Mouse (Mus musculus) cerebellum, adult 2 months (tissue): ENCODE results near the gene Tmem220. TPM values are rescaled to one million over a fixed set of nuclear protein-coding genes. Genes with fewer than 3 reads are reported as not detected.
"Not testable (repeated sequence)": the region's sequence is repeated elsewhere in the genome, so short reads cannot be mapped to it uniquely, and the experiment has no call there.

Experiments
- DNase-seq, 2 experiments: peaks; one replicate each; pipeline ENCODE4 v3.0.0; 2021
- H3K27ac ChIP-seq: fragments of 200-500 bp; 2 replicates; pipeline ENCODE4 v1.5.1; 2012; ENCODE audit warnings: low read length, control low read depth, inconsistent platforms; ENCODE audit not compliant: insufficient read depth
- H3K27me3 ChIP-seq: fragments of 200-500 bp; 2 replicates; pipeline ENCODE4 v1.6.1; 2012; ENCODE audit warnings: inconsistent platforms, mild to moderate bottlenecking, low read length, moderate library complexity; ENCODE audit not compliant: control insufficient read depth, insufficient read depth
- H3K4me1 ChIP-seq: fragments of 200-500 bp; 2 replicates; pipeline ENCODE4 v1.6.1; 2011; ENCODE audit warnings: low read length; ENCODE audit not compliant: control insufficient read depth, insufficient read depth
- H3K4me3 ChIP-seq: fragments of 200-500 bp; replicated peaks from 2 replicates; pipeline ENCODE3; 2011; ENCODE audit warnings: mild to moderate bottlenecking, low read depth, low read length, control low read depth; ENCODE audit not compliant: insufficient read depth
- CTCF ChIP-seq: fragments of 200-500 bp; IDR thresholded peaks from 2 replicates; pipeline ENCODE4 v1.5.1; 2011; ENCODE audit warnings: low read depth, mild to moderate bottlenecking, control low read depth, low read length, moderate library complexity, borderline replicate concordance; ENCODE audit not compliant: insufficient read depth
- POLR2A ChIP-seq: fragments of 200-500 bp; IDR thresholded peaks from 2 replicates; pipeline ENCODE4 v1.6.1; 2011; ENCODE audit warnings: low read length, control low read depth, borderline replicate concordance; ENCODE audit not compliant: insufficient read depth
- WGBS: fragments of 180-500 bp; shearing (Covaris S2); methylation state at CpG from one replicate; pipeline ENCODE4 v1.1.7; 2018; 5-methylcytosine and 5-hydroxymethylcytosine counted together
- polyA plus RNA-seq: library from polyadenylated mRNA; depleted of rRNA; stranded (reverse); fragments of >200 nt; gene quantifications from 2 replicates; pipeline ENCODE4 v1.2.3, GENCODE M21; 2012

Tmem220 gene
- polyA plus RNA-seq, 1 experiment, result 0.75 TPM

- TF ChIP-seq POLR2A (no peak), CTCF (no peak)
- H3K27me3 ChIP-seq, result no peaks in the 10 kb centered on the region
- no peak overlapping the region for H3K4me3 ChIP-seq
- H3K27ac ChIP-seq, result no peak overlapping the region
- WGBS, result 92% methylated on average over 4 of the region's 4 CpGs
- DNase-seq, result no peak
- H3K4me1 ChIP-seq, result peaks cover 7% of the 10 kb centered on the region
These were observed 16.4 kb upstream of the Tmem220 start for GRCm38 (mm10) chr11:67008528-67008927.

- WGBS, result 11% methylated on average over 8 of the region's 8 CpGs
- no peak for TF ChIP-seq CTCF
- no peak for TF ChIP-seq POLR2A
- Histone ChIP-seq H3K4me1 (peaks cover 7% of the 10 kb centered on the region), H3K4me3 (no peak overlapping the region), H3K27me3 (no peaks in the 10 kb centered on the region), H3K27ac (no peak overlapping the region)
- DNase-seq, result no peak
These were observed 14.5 kb upstream of the Tmem220 start for GRCm38 (mm10) chr11:67010430-67010829.

GRCm38 (mm10) chr11:67011635-67012034 lies 13.3 kb upstream of the Tmem220 start:
- WGBS, result 82% methylated on average over 4 of the region's 4 CpGs
- Histone ChIP-seq H3K27ac (no peak overlapping the region), H3K27me3 (no peaks in the 10 kb centered on the region), H3K4me1 (peaks cover 7% of the 10 kb centered on the region), H3K4me3 (no peak overlapping the region)
- no peak for DNase-seq
- TF ChIP-seq CTCF (no peak), POLR2A (no peak)

GRCm38 (mm10) chr11:67017801-67018591 lies 7.0 kb upstream of the Tmem220 start:
- TF ChIP-seq CTCF, result no peak
- no peak for TF ChIP-seq POLR2A
- WGBS, result 35% methylated on average over 12 of the region's 12 CpGs

GRCm38 (mm10) chr11:67019711-67020475 lies 5.1 kb upstream of the Tmem220 start:
- Histone ChIP-seq H3K4me3 (no peak overlapping the region), H3K27me3 (no peaks in the 10 kb centered on the region), H3K27ac (no peak overlapping the region), H3K4me1 (no peaks in the 10 kb centered on the region)
- TF ChIP-seq CTCF (no peak), POLR2A (no peak)
- 52% methylated on average over 7 of the region's 7 CpGs for WGBS
- no peak for DNase-seq

More at GRCm38 (mm10) chr11:67017801-67018591, 7.0 kb upstream of the Tmem220 start:
- Histone ChIP-seq H3K4me1 (no peaks in the 10 kb centered on the region), H3K27ac (no peak overlapping the region), H3K4me3 (no peak overlapping the region), H3K27me3 (no peaks in the 10 kb centered on the region)
- DNase-seq, result no peak

DNA sequence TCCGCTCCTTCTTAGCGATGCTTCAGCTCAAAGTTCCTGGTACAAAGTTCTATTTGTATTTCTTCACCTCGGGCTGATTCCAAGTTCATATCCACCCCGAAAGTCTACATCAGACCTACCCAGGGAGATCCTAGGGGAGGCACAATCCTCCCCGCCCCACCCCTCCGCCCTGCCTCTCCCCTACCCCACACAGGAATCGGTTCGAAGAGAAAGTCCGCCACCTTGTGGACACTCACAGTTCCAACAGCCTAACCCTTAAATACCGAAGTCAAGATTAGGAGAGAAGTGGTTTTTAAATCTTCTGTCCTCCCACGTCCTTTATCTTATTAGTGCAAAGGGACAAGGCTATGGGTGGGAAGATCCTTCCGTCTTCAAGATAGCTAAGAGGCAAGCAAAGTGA lies 4.0 kb upstream of the Tmem220 start:
- H3K4me1 ChIP-seq, result no peaks in the 10 kb centered on the region
- no peak overlapping the region for H3K4me3 ChIP-seq
- peak; percentile 48 to 70 for DNase-seq
- no peaks in the 10 kb centered on the region for H3K27me3 ChIP-seq
- no peak for TF ChIP-seq POLR2A
- peak; percentile 62; the same call in 1 of the 2 replicates for TF ChIP-seq CTCF
- H3K27ac ChIP-seq, result no peak overlapping the region
- 10% methylated on average over 12 of the region's 12 CpGs for WGBS

GRCm38 (mm10) chr11:67022354-67023115 lies 2.4 kb upstream of the Tmem220 start:
- H3K4me1 ChIP-seq, result no peaks in the 10 kb centered on the region
- TF ChIP-seq CTCF (peak; percentile 27; the same call in 1 of the 2 replicates), POLR2A (no peak)
- DNase-seq, result no peak
- H3K27me3 ChIP-seq, result no peaks in the 10 kb centered on the region
- 90% methylated on average over 13 of the region's 13 CpGs for WGBS
- H3K4me3 ChIP-seq, result no peak overlapping the region
- no peak overlapping the region for H3K27ac ChIP-seq

DNA sequence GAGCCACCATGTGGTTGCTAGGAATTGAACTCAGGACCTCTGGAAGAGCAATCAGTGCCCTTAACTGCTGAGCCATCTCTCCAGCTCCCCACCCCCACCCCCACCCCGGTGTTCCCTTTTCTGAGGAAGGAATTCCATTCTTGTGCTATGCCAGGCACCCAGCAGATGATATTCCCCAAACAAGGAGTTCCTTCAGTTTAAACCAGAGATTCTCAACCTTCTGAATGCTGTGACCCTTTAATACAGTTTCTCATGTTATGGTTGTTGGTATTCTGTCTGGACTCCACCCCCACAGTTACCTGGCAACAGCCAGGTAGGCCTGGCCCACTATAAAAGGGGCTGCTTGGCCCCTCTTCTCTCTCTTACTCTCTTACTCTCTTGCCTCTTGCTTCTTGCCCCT lies 1.8 kb upstream of the Tmem220 start:
- WGBS, result 42% methylated on average over 1 of the region's 1 CpGs
- not testable (repeated sequence) for H3K27ac ChIP-seq, DNase-seq, H3K4me1 ChIP-seq, H3K4me3 ChIP-seq, H3K27me3 ChIP-seq
